Mouse (Mus musculus) brain, embryonic 14.5 days (tissue): ENCODE data around the gene Patz1.

ENCODE experiments used
- CTCF ChIP-seq: fragments of 200-500 bp; IDR thresholded peaks from 2 replicates; pipeline ENCODE4 v1.5.1; 2012; ENCODE audit warnings: inconsistent platforms, mild to moderate bottlenecking, moderate library complexity, borderline replicate concordance; ENCODE audit not compliant: insufficient read depth, insufficient read length; ENCODE audit errors: extremely low read depth
- POLR2A ChIP-seq: fragments of 200-500 bp; IDR thresholded peaks from 2 replicates; pipeline ENCODE4 v1.6.1; 2012; ENCODE audit warnings: mild to moderate bottlenecking, inconsistent platforms, borderline replicate concordance; ENCODE audit not compliant: poor library complexity, insufficient read depth, insufficient read length, severe bottlenecking; ENCODE audit errors: extremely low read depth

GRCm38 (mm10) chr11:3349343-3349695 lies 60.6 kb downstream of the Patz1 start:
- no peak for TF ChIP-seq POLR2A
- TF ChIP-seq CTCF, result no peak
